Mouse (Mus musculus): ENCODE measurements around the gene Cntnap1. TPM values are rescaled to one million over a fixed set of nuclear protein-coding genes. Genes with fewer than 3 reads are reported as not detected.

Gene Cntnap1
- total RNA-seq, 2 experiments from 2014 or later, result 154 to 162 TPM

DNA sequence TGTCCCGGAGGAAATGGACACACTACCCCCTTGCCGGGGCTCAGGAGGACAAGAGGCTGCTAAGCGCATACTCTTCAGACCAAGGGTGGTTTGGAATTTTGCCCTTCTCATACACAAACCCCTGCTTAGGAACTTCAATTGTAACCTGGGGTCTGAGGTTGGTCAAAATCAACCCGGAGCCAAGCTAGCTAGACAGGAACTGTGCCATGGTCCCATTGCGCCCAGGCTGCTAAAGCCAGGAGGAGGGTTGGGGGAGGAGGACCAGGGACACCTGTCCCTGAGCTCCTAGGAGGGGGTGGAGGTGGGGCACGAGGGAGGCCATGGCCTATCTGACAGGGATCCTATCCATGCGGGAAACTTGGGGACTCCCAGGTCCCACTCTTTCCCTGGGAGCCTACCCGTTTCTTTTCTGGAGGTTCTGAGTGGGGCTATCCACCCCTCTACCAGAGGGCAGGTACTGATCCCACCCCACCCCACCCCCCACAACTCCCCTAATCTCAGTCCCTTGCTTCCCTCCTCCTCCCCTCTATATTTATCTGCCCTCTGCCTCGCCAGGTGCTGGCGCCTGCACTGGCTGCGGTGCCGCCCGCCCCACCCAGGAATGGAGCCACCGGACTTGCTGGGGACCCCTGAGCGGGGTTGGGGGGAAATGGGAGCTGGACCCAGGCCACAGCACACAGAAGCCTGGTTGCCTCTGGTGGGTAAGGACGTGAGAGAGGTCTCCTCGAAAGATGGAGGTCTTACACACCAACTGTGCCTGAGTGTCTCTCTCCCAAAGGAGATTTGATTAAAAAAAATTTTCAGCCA is 819 bp upstream of the Cntnap1 start:
- no peak for DNase-seq (ENCODE audit: low spot score in 2 of 2)

DNA sequence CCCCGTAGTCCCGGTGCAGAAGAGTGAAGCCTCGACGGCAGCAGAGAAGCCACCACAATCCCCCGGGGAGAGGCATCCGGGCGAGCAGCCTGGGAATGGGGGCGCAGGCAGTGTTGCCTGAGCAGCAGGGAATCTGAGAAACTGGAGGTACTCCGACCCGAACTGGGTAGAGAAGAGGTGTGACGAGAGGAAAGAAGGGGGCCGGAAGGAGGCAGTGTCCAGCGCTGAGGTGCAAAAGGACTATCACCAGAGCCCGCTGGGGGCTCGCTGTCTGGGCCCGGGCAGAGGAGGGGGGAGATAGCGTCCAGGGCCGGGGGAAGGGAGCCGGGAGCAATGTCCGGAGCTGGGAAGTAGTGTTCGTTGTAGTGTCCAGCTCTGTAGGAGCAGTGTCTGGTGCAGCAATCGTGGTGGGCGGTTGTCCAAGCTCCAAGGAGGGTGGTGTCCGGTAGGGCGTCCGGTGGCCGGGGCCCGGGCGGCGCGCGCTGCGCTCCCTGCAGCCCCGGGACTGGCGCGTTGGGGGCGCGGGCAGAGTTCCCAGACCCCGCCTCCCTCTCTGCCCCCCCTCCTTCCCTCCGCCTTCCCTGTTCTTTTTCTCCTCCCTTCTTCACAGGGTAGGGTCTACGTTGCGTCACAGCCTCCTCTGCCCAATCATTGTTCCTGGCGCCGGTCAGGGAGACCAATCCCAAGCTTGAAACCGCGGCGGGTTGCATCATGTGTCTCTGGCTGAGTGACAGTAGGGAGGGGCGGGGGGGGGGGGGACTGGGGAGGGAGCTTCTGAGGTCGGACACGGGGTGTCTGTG is 688 bp downstream of the Cntnap1 start, which contains the start of gene Plekhh3:
Plekhh3 (minus strand) TSS at position 541 of the 800 bp plus-strand sequence.
- DNase-seq (ENCODE audit: low spot score in 2 of 2), result peak; percentile 95 to 98

DNA sequence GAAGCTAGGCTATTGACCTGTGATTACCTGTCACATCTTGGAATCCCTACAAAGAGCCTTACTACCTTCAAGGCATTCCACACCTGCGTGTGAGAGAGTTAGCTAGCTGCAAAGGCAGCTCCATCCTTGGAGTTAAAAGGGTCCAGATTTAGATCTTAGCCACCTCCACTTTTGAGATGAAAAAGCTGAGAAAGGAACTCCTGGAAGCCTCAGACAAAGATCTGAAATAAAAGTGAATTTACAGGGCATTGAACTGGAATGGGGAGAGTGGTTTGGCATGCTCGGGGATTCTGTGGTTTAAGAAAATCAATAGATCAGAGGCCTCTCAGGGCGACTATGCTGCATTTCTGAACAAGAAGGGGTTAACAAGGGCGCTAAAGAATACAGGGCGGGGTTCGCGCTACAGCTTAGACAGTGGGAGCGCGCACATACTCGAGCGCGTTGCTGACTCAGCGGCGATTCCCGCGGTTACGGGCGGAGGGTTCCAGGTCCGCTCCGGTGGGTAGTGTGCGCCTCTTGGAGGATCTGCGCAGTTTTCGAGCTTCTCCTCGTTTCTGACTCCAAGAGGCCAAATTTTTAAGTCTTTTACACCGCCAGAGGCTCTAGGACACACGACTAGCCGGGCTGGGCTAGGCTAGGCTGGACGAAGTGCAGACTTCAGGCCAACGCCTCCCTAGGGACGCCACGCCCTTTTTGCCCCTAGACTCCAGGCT is 1.6 kb downstream of the Cntnap1 start:
- DNase-seq (ENCODE audit: low spot score in 2 of 2), result peak in 1 of 2 experiments; percentile 80

DNA sequence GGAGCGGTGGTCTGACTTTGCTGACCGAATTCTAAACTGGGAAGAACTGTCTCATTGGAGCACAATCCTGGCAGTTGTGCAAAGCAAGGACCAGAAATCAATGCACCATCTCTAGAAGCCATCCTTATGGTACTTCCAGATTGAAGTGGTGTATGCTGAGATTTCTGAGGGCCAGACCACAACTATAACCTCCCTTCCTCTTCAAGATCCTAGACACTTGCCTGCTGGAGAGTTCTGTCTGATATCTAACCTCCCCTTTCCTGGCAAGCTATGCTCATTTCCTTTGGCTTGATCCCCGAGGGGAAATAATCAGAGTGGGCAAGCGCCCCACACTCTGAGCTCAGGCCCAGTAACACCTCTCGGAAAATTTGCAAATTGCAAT is 2.1 kb downstream of the Cntnap1 start:
- no peak for DNase-seq (ENCODE audit: low spot score in 2 of 2)

- no peak for DNase-seq (ENCODE audit: low spot score in 2 of 2)
Observed at GRCm38 (mm10) chr11:101173112-101173511, 2.8 kb downstream of the Cntnap1 start.

- peak in 1 of 2 experiments; percentile 67 for DNase-seq (ENCODE audit: low spot score in 2 of 2)
Observed at GRCm38 (mm10) chr11:101173631-101174388, 3.5 kb downstream of the Cntnap1 start.

DNA sequence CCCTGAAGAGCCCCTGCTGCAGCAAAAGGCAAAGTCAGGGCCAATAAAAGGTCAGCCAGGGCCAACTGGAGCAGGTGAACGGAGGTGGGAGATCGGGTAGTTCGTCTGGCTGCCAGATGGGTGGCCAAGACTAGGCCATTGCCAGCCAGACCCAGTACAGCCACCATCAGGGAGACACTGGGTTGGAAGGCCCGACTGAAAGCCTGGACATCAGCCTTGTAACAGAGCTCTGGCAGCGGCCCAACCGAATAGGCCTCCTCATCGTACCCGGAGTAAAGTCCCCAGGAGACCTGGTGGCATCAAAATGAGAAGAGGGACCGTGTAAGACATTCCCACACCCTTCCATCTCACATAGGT is 4.0 kb downstream of the Cntnap1 start:
- no peak for DNase-seq (ENCODE audit: low spot score in 2 of 2)

GRCm38 (mm10) chr11:101174851-101175628 is 4.7 kb downstream of the Cntnap1 start, which contains the start of gene Ccr10:
Ccr10 (minus strand) TSS chr11:101175443.
- peak in 1 of 2 experiments; percentile 65 for DNase-seq (ENCODE audit: low spot score in 2 of 2)

DNA sequence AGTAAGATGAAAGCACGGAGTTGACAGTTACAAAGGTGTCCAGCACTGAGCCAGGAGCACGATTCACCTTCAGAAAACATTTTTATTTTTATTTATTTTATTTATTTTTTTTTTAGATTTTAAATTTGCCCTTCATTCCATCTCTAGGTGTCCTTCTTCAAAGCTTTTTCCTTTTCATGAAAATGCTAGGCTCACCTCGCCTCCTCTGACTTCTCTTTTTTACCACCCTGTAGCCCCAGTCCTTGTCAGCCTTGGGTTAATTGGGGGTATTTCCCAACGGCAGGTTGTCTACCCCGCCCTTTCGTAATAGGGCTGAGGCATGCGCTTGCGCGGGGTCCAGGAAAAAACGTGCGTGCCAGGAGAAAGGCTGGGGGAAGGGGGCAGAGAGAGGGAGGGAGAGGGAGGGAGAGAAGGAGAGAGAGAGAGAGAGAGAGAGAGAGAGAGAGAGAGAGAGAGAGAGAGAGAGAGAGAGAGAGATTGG is 5.4 kb downstream of the Cntnap1 start:
- DNase-seq (ENCODE audit: low spot score in 2 of 2), result peak; percentile 61 to 70

DNA sequence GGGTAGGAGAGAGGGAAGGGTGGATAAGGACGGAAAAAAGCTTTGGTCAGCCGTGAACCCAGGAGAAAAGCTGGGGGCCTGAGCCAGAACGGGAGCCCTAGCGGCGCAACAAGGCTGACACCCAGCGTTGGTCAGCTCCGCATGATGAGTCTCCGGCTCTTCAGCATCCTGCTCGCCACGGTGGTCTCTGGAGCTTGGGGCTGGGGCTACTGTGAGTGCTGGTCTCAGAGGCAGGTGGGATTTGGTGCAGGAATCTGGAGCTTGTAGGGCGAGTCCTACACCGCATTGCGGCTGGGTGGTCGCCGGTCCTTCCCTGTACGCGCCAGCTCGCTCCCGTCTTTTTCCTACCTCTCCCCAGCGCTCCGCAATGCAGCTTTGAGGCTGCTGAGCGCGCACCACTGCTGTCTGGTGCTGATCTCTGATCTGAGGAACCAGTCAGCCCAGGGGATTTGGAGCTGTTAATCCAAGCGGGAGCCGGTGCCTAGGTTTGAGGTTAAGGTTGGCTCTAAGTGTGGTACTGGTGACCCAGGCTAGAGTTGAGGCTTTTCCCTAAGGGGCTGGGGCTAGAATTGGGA is 5.9 kb downstream of the Cntnap1 start:
- DNase-seq (ENCODE audit: low spot score in 2 of 2), result peak in 1 of 2 experiments; percentile 68

DNA sequence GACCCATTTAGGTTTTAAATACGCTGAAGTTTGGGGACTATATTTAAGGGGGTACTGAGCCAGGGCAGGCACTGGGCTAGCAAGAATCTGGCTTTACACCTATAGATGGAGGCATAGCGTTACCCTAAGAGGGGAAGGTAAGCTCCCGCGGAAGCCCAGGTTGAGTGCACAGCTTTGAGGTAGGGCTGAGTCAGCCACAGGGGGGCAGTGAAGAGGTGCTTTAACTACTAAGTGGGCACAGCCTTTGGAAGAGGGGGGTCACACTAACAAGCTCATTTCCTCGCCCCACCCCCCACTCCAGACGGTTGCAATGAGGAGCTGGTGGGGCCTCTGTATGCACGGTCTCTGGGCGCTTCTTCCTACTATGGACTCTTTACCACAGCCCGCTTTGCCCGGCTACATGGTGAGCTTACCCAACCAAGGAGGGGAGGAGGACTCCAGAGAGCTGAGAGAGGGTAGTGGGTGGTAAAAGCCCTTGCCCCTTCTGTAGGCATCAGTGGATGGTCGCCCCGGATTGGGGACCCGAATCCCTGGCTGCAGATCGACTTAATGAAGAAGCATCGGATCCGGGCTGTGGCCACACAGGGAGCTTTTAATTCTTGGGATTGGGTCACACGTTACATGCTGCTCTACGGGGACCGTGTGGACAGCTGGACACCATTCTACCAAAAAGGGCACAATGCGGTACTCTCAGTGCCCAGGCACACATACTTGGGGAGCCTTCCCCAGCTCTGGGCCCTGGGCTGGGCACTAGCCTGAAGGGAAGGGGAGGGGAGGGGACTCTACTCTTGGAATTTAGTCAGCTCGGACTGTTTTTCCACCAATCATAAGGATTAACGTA is 6.8 kb downstream of the Cntnap1 start:
- DNase-seq (ENCODE audit: low spot score in 2 of 2), result peak; percentile 61 to 85

DNA sequence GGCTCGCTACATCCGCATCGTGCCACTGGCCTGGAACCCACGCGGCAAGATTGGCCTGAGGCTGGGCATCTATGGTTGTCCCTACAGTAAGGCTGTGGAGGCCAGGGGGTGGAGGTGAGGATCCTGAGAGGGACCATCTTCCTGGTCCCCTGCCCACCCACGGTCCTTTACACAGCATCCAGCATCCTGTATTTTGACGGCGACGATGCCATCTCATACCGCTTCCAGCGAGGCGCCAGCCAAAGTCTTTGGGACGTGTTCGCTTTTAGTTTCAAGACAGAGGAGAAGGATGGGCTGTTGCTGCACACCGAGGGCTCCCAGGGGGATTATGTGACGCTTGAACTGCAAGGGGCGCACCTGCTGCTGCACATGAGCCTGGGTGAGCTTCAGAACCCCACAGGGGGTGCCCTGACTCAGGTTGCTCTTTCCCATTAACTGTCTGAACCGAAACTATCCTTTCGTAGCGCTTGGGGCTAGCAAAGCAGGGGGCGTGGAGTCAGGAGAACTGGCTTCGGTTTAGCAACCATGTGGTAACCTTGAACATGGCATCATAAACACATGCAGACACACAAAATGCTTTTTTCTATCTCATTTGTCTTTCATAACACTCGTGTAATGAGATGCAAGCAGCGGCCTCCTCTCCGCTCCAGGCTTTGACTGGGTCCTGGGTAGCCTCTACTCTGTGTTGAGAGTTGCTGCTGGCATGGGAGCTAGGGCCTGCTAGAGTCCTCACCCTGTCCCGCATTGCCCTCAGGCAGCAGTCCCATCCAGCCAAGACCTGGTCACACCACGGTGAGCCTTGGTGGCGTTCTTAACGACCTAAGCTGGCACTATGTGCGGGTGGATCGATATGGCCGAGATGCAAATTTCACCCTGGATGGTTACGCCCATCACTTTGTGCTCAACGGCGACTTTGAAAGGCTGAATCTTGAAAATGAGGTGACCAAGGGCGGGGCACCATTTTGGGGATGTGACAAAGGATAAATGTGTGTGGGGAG is 8.0 kb downstream of the Cntnap1 start:
- DNase-seq (ENCODE audit: low spot score in 2 of 2), result no peak

- DNase-seq (ENCODE audit: low spot score in 2 of 2), result no peak
Observed at GRCm38 (mm10) chr11:101179306-101179705, 9.0 kb downstream of the Cntnap1 start.

- DNase-seq (ENCODE audit: low spot score in 2 of 2), result no peak
Observed at GRCm38 (mm10) chr11:101180261-101180660, 9.9 kb downstream of the Cntnap1 start.

- peak in 1 of 2 experiments; percentile 64 for DNase-seq (ENCODE audit: low spot score in 2 of 2)
Observed at GRCm38 (mm10) chr11:101180846-101181740, 10.8 kb downstream of the Cntnap1 start.

DNA sequence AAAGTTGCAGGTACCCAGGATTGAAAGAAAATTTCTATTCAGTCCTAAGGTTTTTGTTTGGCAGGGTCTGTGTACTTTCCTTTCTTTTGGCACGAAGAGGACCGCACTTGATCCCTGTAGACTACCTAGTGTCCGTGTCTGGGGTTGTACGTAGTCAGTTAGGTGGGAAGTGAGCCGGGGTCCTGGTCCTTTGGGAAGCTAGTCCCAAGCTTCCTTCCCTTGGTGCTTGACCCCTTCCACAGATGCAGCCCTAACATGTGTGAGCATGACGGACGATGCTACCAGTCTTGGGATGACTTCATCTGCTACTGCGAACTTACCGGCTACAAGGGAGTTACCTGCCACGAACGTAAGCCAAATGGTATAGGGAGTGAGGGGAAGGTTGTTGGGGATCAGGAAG is 11.6 kb downstream of the Cntnap1 start:
- DNase-seq (ENCODE audit: low spot score in 2 of 2), result no peak
